Mouse (Mus musculus) kidney, adult 2 months (tissue): Measurements from ENCODE around the gene Tas2r124.

Experiments
- CTCF ChIP-seq: fragments of 200-500 bp; conservative IDR thresholded peaks from 2 replicates; pipeline ENCODE4 v1.5.1; 2011; ENCODE audit warnings: low read depth, mild to moderate bottlenecking, control low read depth, low read length, moderate library complexity, mixed read lengths; ENCODE audit not compliant: insufficient read depth, insufficient read length
- POLR2A ChIP-seq: fragments of 200-500 bp; IDR thresholded peaks from one replicate; pipeline ENCODE4 v1.6.1; 2011; ENCODE audit warnings: low read depth, low read length, control low read depth

- no peak for TF ChIP-seq CTCF
- TF ChIP-seq POLR2A, result no peak
Measured at GRCm38 (mm10) chr6:132778062-132778461, 23.5 kb downstream of the Tas2r124 start, which contains the start of gene Tas2r136.
